Mouse (Mus musculus): ENCODE measurements around the gene Plppr5. TPM values are rescaled to one million over a fixed set of nuclear protein-coding genes. Genes with fewer than 3 reads are reported as not detected.

The Plppr5 gene
- polyA plus RNA-seq, 1 experiment from 2014 or later: 1.5 TPM

DNA sequence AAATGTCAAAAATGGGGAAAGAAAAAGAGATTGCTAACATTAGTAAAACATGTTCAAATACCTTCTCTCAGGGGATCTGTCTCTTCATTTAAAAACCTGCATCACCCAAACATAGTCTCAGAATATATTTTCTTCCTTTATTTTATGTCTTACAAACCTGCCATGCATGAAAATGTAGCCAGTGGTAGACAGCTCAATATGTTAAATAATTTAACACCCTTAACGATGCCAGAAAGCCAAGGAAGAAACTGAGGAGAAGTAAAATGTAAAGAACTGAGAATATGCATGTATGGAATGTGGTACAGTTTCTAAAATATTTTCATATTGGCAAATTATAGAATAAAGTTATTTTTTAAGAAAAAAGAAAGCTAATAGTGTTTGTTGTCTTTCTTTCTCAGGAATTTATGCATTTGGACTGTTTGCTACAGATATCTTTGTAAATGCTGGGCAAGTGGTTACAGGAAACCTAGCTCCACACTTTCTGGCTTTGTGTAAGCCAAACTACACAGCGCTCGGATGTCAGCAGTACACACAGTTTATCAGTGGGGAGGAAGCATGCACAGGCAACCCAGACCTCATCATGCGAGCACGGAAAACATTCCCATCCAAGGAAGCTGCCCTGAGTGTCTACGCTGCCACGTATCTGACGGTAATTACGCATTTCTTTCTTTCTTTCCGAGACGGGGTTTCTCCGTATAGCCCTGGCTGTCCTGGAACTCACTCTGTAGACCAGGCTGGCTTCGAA, 50.8 kb downstream of the Plppr5 start:
- Histone ChIP-seq H3K4me1 (replicated peaks) (no peaks in the 10 kb centered on the region), H3K4me3 (replicated peaks) (no peak overlapping the region), H3K36me3 (no peaks in the 10 kb centered on the region), H3K4me2 (replicated peaks) (no peak overlapping the region), H3K9ac (no peak overlapping the region), H3K27me3 (replicated peaks) (no peaks in the 10 kb centered on the region), H3K27ac (no peak overlapping the region), H3K9me3 (no peaks in the 10 kb centered on the region)
- 91% methylated on average over 13 of the region's 13 CpGs for WGBS
- ATAC-seq: no peak

- Histone ChIP-seq H3K9me3 (no peaks in the 10 kb centered on the region), H3K9ac (no peak overlapping the region), H3K27me3 (replicated peaks) (no peaks in the 10 kb centered on the region), H3K36me3 (no peaks in the 10 kb centered on the region), H3K4me3 (replicated peaks) (no peak overlapping the region), H3K27ac (no peak overlapping the region), H3K4me2 (replicated peaks) (no peak overlapping the region), H3K4me1 (replicated peaks) (no peaks in the 10 kb centered on the region)
- no peak for ATAC-seq
- 72% methylated on average over 3 of the region's 3 CpGs for WGBS
These were observed 54.2 kb downstream of the Plppr5 start for GRCm38 (mm10) chr3:117628799-117629198.

- Histone ChIP-seq H3K4me3 (replicated peaks) (no peak overlapping the region), H3K27me3 (replicated peaks) (no peaks in the 10 kb centered on the region), H3K36me3 (no peaks in the 10 kb centered on the region), H3K4me1 (replicated peaks) (no peaks in the 10 kb centered on the region), H3K9ac (no peak overlapping the region), H3K4me2 (replicated peaks) (no peak overlapping the region), H3K27ac (no peak overlapping the region), H3K9me3 (no peaks in the 10 kb centered on the region)
- 47% methylated on average over 2 of the region's 2 CpGs for WGBS
- ATAC-seq: no peak
These were observed 55.7 kb downstream of the Plppr5 start for GRCm38 (mm10) chr3:117630332-117630731.

- H3K27me3 ChIP-seq (replicated peaks): no peaks in the 10 kb centered on the region
- H3K9ac ChIP-seq: no peak overlapping the region
- no peak overlapping the region for H3K27ac ChIP-seq
- H3K9me3 ChIP-seq: no peaks in the 10 kb centered on the region
- H3K4me1 ChIP-seq (replicated peaks): no peaks in the 10 kb centered on the region
- ATAC-seq: no peak
- 84% methylated on average over 8 of the region's 8 CpGs for WGBS
- H3K36me3 ChIP-seq: no peaks in the 10 kb centered on the region
- H3K4me3 ChIP-seq (replicated peaks): no peak overlapping the region
- no peak overlapping the region for H3K4me2 ChIP-seq (replicated peaks)
These were observed 74.0 kb downstream of the Plppr5 start for GRCm38 (mm10) chr3:117648612-117649011.

- Histone ChIP-seq H3K4me2 (replicated peaks) (no peak overlapping the region), H3K36me3 (no peaks in the 10 kb centered on the region), H3K27ac (no peak overlapping the region), H3K27me3 (replicated peaks) (no peaks in the 10 kb centered on the region), H3K4me3 (replicated peaks) (no peak overlapping the region), H3K4me1 (replicated peaks) (no peaks in the 10 kb centered on the region), H3K9me3 (no peaks in the 10 kb centered on the region), H3K9ac (no peak overlapping the region)
- 67% methylated on average over 1 of the region's 1 CpGs for WGBS
- ATAC-seq: no peak
These were observed 89.7 kb downstream of the Plppr5 start for GRCm38 (mm10) chr3:117664316-117664715.

- Histone ChIP-seq H3K4me1 (replicated peaks) (no peaks in the 10 kb centered on the region), H3K36me3 (no peaks in the 10 kb centered on the region), H3K27me3 (replicated peaks) (no peaks in the 10 kb centered on the region), H3K9ac (no peak overlapping the region), H3K9me3 (no peaks in the 10 kb centered on the region), H3K4me3 (replicated peaks) (no peak overlapping the region), H3K4me2 (replicated peaks) (no peak overlapping the region), H3K27ac (no peak overlapping the region)
- WGBS: 88% methylated on average over 6 of the region's 6 CpGs
- ATAC-seq: no peak
These were observed 104.6 kb downstream of the Plppr5 start for GRCm38 (mm10) chr3:117679189-117679588.

- ATAC-seq: no peak
- Histone ChIP-seq H3K4me1 (replicated peaks) (no peaks in the 10 kb centered on the region), H3K36me3 (no peaks in the 10 kb centered on the region), H3K4me3 (replicated peaks) (no peak overlapping the region), H3K9me3 (no peaks in the 10 kb centered on the region), H3K27me3 (replicated peaks) (no peaks in the 10 kb centered on the region), H3K27ac (no peak overlapping the region), H3K4me2 (replicated peaks) (no peak overlapping the region), H3K9ac (no peak overlapping the region)
- WGBS: 78% methylated on average over 6 of the region's 6 CpGs
These were observed 110.0 kb downstream of the Plppr5 start for GRCm38 (mm10) chr3:117684640-117685039.

DNA sequence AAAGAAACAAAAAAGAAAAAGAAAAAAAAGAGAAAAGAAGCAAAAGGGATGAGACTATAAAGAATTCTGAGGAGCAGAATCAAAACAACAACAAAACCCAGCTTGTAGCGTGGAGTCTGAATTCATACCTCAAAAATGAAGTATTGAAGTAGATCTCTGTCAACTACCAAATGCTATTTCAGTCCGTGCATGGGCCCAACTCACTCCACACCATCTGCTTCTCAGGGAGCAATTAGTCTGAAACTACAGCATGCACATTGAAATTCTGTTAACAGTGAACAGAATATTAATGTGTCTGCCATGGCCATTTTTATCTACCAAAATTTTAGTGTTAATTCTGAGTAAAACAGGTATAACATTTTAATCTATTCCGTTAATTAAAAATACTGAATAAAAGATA, 111.4 kb downstream of the Plppr5 start:
- WGBS: 83% methylated on average over 3 of the region's 3 CpGs
- ATAC-seq: no peak

DNA sequence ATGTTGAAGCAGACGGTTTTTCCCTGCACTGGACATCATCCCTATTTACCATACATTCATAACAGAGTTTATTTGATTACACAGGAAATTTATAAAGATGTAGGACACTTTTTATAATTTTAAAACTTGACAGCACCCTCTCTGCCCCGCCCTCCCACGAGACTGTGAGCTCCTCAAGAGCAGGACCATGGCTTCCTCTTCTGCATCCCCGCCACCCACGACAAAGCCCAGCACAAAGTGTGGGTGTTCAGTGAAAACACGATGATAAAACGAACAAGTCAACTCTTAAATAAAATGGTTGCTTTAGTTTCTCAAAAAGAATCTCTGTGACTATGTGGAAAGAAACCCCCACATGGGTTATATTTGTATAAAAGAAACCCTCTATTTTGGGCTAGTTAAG, 112.0 kb downstream of the Plppr5 start:
- no peaks in the 10 kb centered on the region for H3K36me3 ChIP-seq
- no peak overlapping the region for H3K4me2 ChIP-seq (replicated peaks)
- 81% methylated on average over 7 of the region's 7 CpGs for WGBS
- no peak for ATAC-seq
- H3K27me3 ChIP-seq (replicated peaks): no peaks in the 10 kb centered on the region
- no peaks in the 10 kb centered on the region for H3K9me3 ChIP-seq
- H3K27ac ChIP-seq: no peak overlapping the region
- H3K9ac ChIP-seq: no peak overlapping the region
- H3K4me3 ChIP-seq (replicated peaks): no peak overlapping the region
- no peaks in the 10 kb centered on the region for H3K4me1 ChIP-seq (replicated peaks)

More for the DNA sequence above, 111.4 kb downstream of the Plppr5 start:
- H3K4me2 ChIP-seq (replicated peaks): no peak overlapping the region
- H3K27me3 ChIP-seq (replicated peaks): no peaks in the 10 kb centered on the region
- H3K27ac ChIP-seq: no peak overlapping the region
- no peaks in the 10 kb centered on the region for H3K36me3 ChIP-seq
- no peaks in the 10 kb centered on the region for H3K9me3 ChIP-seq
- H3K4me3 ChIP-seq (replicated peaks): no peak overlapping the region
- no peak overlapping the region for H3K9ac ChIP-seq
- H3K4me1 ChIP-seq (replicated peaks): no peaks in the 10 kb centered on the region

DNA sequence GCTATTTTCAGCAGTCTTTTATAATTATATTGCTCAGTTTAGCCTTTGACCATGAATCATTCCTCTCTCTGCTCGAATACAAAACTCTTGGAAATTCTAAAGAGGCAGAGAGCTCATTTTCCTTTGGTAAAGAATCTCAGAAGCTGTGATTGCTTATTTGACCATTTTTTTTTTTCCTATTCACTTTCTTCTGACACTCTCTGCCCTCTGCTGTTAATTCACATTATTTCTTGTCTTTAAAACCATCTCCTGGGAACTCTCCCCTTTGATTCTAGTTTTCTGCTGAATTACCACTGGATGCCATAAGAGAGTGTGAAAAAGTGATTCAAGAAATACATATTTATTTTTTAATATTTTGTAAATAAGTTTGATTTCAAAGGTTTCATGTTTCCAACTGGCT, 120.1 kb downstream of the Plppr5 start:
- Histone ChIP-seq H3K9ac (no peak overlapping the region), H3K9me3 (no peaks in the 10 kb centered on the region), H3K36me3 (no peaks in the 10 kb centered on the region), H3K27me3 (replicated peaks) (no peaks in the 10 kb centered on the region), H3K4me1 (replicated peaks) (no peaks in the 10 kb centered on the region), H3K27ac (no peak overlapping the region), H3K4me3 (replicated peaks) (no peak overlapping the region), H3K4me2 (replicated peaks) (no peak overlapping the region)
- ATAC-seq: no peak
- WGBS: 53% methylated on average over 1 of the region's 1 CpGs

DNA sequence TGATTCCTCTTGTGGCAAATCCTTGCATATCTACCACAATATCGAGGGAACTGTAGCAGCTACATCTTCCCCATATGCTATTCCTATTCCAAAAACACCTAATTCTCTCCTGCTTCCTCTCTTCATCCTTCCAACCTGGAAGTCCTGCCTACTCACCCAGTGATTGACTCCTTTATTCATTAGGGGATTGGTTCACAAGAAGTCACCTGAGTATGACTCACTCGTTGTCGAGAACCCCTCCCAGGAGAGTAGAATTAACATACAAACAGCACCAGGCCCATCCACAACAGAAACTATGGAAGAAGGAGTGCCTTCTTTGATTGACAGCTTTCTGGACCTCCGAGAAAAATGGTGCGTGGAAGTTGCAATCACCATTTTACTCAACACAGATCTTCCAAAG, 121.7 kb downstream of the Plppr5 start:
- no peaks in the 10 kb centered on the region for H3K27me3 ChIP-seq (replicated peaks)
- H3K36me3 ChIP-seq: no peaks in the 10 kb centered on the region
- H3K9me3 ChIP-seq: no peaks in the 10 kb centered on the region
- H3K27ac ChIP-seq: no peak overlapping the region
- H3K4me3 ChIP-seq (replicated peaks): no peak overlapping the region
- 84% methylated on average over 5 of the region's 5 CpGs for WGBS
- H3K4me1 ChIP-seq (replicated peaks): no peaks in the 10 kb centered on the region
- no peak for ATAC-seq
- no peak overlapping the region for H3K4me2 ChIP-seq (replicated peaks)
- H3K9ac ChIP-seq: no peak overlapping the region

DNA sequence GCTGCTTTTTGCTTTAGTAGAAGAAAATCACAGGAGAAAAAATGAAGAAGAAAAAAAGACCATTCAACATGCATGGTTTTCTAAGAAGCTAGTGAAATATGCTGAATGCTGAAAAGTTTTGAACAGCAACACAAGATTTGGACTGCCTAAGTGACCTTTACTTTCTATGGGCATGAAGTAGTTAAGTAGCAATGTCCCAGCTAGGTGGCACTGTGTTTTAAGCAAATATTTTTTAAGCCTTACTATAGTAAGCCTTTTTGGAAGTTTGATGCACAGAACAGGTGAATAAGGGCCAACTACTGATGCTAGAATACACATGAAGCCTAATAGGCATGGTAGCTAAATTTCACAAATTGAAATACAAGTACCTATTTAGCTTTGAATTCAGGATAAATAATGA, 134.2 kb downstream of the Plppr5 start:
- H3K4me3 ChIP-seq (replicated peaks): no peak overlapping the region
- no peaks in the 10 kb centered on the region for H3K4me1 ChIP-seq (replicated peaks)
- no peak for ATAC-seq
- H3K9me3 ChIP-seq: no peaks in the 10 kb centered on the region
- H3K36me3 ChIP-seq: no peaks in the 10 kb centered on the region
- H3K27me3 ChIP-seq (replicated peaks): no peaks in the 10 kb centered on the region
- H3K4me2 ChIP-seq (replicated peaks): no peak overlapping the region
- H3K9ac ChIP-seq: no peak overlapping the region
- no peak overlapping the region for H3K27ac ChIP-seq

DNA sequence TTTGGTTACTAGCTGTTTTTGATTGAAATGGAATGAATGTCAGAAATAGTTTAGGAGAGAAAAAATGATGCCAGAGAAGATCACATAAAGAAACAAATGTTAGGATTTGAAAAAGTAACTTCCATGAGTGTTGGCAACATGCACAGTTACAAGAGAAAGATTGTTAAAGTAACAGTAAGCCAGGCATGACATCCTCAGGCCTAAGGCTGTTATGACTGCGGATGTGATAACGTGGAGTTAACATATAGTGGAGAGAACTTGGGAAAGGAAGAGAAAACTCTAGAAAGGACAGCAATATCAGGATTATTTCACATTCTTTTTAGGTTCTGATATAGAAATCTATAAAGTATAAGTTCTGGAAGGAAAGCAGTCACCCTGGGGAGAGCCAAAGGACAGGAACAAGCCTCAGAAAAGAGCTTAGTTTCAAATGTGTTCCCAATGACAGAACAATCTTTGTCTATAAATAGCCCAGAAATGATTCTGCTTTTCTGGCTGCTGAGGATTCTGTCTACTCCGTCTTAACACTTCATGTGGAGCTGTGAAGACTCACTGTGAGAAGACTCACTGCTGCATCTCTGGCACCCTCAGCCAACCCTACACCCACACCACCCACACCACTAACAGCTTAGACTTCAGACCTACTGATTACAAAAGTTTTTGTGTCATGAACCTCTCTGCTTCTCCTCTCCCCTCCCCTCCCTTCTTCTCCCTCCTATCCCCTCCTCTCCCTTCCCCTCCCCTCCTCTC, 142.1 kb downstream of the Plppr5 start:
- Histone ChIP-seq H3K4me2 (replicated peaks) (no peak overlapping the region), H3K4me3 (replicated peaks) (no peak overlapping the region), H3K36me3 (no peaks in the 10 kb centered on the region), H3K4me1 (replicated peaks) (no peaks in the 10 kb centered on the region), H3K9ac (no peak overlapping the region), H3K9me3 (no peaks in the 10 kb centered on the region), H3K27me3 (replicated peaks) (no peaks in the 10 kb centered on the region), H3K27ac (no peak overlapping the region)
- ATAC-seq: no peak
- WGBS: 81% methylated on average over 3 of the region's 3 CpGs

All from intestine, embryonic 15.5 days (tissue).